ENCODE assay signal across 9 mouse cellular contexts in the genomic region with DNA sequence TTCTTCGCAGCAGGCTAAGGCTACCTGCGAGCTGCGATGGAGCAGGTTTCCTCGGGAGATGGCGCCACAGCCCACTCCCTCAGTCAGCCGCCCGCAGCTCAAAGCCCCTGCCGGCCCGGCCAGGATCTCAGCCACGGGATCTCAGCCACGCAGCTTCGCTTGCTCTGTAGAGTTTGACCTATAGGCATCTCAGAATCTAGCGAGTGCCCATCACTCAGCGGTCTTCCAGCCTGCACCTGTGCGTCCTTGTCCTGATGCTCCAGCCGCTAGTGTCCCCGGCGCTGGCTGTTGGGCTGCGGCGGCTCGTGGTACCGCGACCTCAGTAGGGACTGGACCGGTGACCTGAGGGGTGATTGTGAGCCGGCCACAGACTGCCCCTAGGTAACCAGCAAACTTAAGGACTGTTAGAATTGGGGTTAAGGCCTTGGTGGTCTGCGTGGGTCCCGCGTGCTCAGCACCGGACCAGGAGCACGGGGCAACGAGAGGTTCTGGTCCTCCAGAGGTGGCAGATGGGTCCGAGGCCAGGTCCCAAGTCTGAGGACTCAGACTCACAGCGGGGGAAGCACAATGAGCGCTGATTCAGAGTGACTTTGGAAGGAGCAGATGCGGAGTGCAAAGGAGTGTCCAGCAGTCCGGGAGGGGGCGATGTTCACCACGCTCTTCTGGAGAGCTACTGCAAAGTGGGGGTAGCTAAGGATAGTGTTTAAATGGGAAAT. TPM values are rescaled to one million over a fixed set of nuclear protein-coding genes. Genes with fewer than 3 reads are reported as not detected.
DNase-seq lines count a peak whose midpoint lies in the region; ATAC-seq and TF ChIP-seq lines count a peak whose summit lies in the region.
"Had no signal": no experiment of that assay in that cellular context is flagged by ENCODE, and none has a peak within 500 bp of the region (broad histone marks: within the 10 kb centered on the region; RNA-seq: fewer than 3 reads in every experiment).

No protein-coding gene starts in this region.

- peak; percentile 66 for TF ChIP-seq CTCF in brain, embryonic 14.5 days (IDR thresholded peaks at IDR 0.05; ENCODE audit: borderline replicate concordance, extremely low read depth, insufficient read depth, insufficient read length)

- H3K27me3 ChIP-seq in hindbrain, embryonic 13.5 days, result peaks cover 96% of the 10 kb centered on the region
- peaks cover 90% of the 10 kb centered on the region for H3K27me3 ChIP-seq in liver, embryonic 13.5 days

- intact Hi-C loops in left cerebral cortex, postnatal 36 days (cut with DNase I), result loop anchor here (5.0 to 10.0 kb wide), 2 partner anchors 306 to 514 kb away; a partner anchor contains a TSS

- H3K4me3 ChIP-seq in ES-E14 (ENCODE audit: insufficient read depth in 1 of 2, low read depth in 1 of 2, low read length in 2 of 2, poor library complexity in 1 of 2, severe bottlenecking in 1 of 2), result peak overlapping the region; percentile 58
- peak overlapping the region; percentile 37 for H3K4me3 ChIP-seq in hindbrain, embryonic 13.5 days
- peak overlapping the region; percentile 21; the same call in 1 of the 2 replicates for H3K4me3 ChIP-seq in liver, embryonic 13.5 days (replicated peaks)

- in situ Hi-C loops in ES-E14 (cut with MboI; ENCODE audit: low sequenced_read_pairs in 2 of 2, unreplicated experiment in 2 of 2), result loop anchor here (5.0 to 25.0 kb wide), 3 partner anchors 506 to 1531 kb away; a partner anchor contains a TSS

- no peak overlapping the region for H3K27ac ChIP-seq in ES-E14 (ENCODE audit: insufficient read depth, low read depth, low read length, poor library complexity, severe bottlenecking)
- no peak overlapping the region for H3K27ac ChIP-seq in hindbrain, embryonic 13.5 days
- H3K27ac ChIP-seq in liver, embryonic 13.5 days, result no peak overlapping the region

- peak; percentile 76 for ATAC-seq in hindbrain, embryonic 13.5 days (ENCODE audit: low FRiP score)
- ATAC-seq in liver, embryonic 13.5 days (ENCODE audit: low read depth), result no peak
- no peak for ATAC-seq in frontal cortex, adult (ENCODE audit: low TSS enrichment)

- WGBS in hindbrain, embryonic 13.5 days, result 1% methylated on average over 38 of the region's 38 CpGs
- 3% methylated on average over 38 of the region's 38 CpGs for whole genome bisulfite sequencing in liver, embryonic 13.5 days (ENCODE audit: insufficient replicate concordance)

- H3K4me1 ChIP-seq in ES-E14 (ENCODE audit: control insufficient read depth in 2 of 2, insufficient read depth in 2 of 2, low read length in 2 of 2, poor library complexity in 1 of 2), result no peaks in the 10 kb centered on the region
- peaks cover 7% of the 10 kb centered on the region for H3K4me1 ChIP-seq in hindbrain, embryonic 13.5 days (replicated peaks)
- H3K4me1 ChIP-seq in liver, embryonic 13.5 days (replicated peaks), result no peaks in the 10 kb centered on the region

- no peak for DNase-seq in ES-E14 (ENCODE audit: low read depth, low spot score)
- DNase-seq in brain, embryonic 14.5 days (ENCODE audit: low read depth), result peak; percentile 58
- no peak for DNase-seq in liver, embryonic 13.5 days
- DNase-seq in retina, embryonic 14.5 days (ENCODE audit: low spot score), result peak; percentile 71
- DNase-seq in left cerebral cortex, postnatal 36 days (ENCODE audit: low spot score in 2 of 2), result no peak
- no peak for DNase-seq in layer of hippocampus, adult 9-11 months

- no peak for TF ChIP-seq POLR2A in brain, embryonic 14.5 days (IDR thresholded peaks at IDR 0.05; ENCODE audit: borderline replicate concordance, extremely low read depth, insufficient read depth, insufficient read length, poor library complexity, severe bottlenecking)

- no peaks in the 10 kb centered on the region for H3K9me3 ChIP-seq in ES-E14 (ENCODE audit: control insufficient read depth, insufficient read depth, low read depth, low read length)
- H3K9me3 ChIP-seq in hindbrain, embryonic 13.5 days, result no peaks in the 10 kb centered on the region
- H3K9me3 ChIP-seq in liver, embryonic 13.5 days (replicated peaks), result no peaks in the 10 kb centered on the region

- 0 out of 2 replicates have a peak overlapping the region, but pooled peaks have one; percentile 2 for H3K9ac ChIP-seq in ES-E14 (ENCODE audit: insufficient read depth, low read depth, low read length, poor library complexity, severe bottlenecking)
- H3K9ac ChIP-seq in hindbrain, embryonic 13.5 days, result peak overlapping the region; percentile 61; the same call in 1 of the 2 replicates
- no peak overlapping the region for H3K9ac ChIP-seq in liver, embryonic 13.5 days

- H3K4me2 ChIP-seq in hindbrain, embryonic 13.5 days, result peak overlapping the region; percentile 64
- peak overlapping the region; percentile 15 for H3K4me2 ChIP-seq in liver, embryonic 13.5 days

- H3K36me3 ChIP-seq in ES-E14 (ENCODE audit: control insufficient read depth, insufficient read depth, low read length, poor library complexity, severe bottlenecking), result no peaks in the 10 kb centered on the region
- H3K36me3 ChIP-seq in hindbrain, embryonic 13.5 days, result no peaks in the 10 kb centered on the region
- no peaks in the 10 kb centered on the region for H3K36me3 ChIP-seq in liver, embryonic 13.5 days

TF ChIP-seq in ES-E14, 5 proteins besides CTCF, POLR2A, EP300 and RAD21:
- TF ChIP-seq ZC3H11A (IDR thresholded peaks at IDR 0.05; ENCODE audit: borderline replicate concordance, low read depth, low read length) (peak; percentile 59; the same call in 1 of the 2 replicates), MAFK (IDR thresholded peaks at IDR 0.05; ENCODE audit: insufficient read depth, low read depth, low read length) (no peak)
TF ChIP-seq in ES-E14: peak in this region for 1.

RNA-seq across cellular contexts. Expression of a gene that starts 10.3 kb away (rescaled TPM):
- total RNA-seq in ES-E14 (2012; rRNA removed), result 0.11 and 0.22 TPM in 2 replicates
- polyA plus RNA-seq in brain, embryonic 14.5 days (2012; rRNA removed), result 0.05 and 0.10 TPM in 2 replicates
- polyA plus RNA-seq in hindbrain, embryonic 13.5 days (2015; fragmentation: Nextera tagmentation; extraction: Ambion mirVana), result 0.05 and 0.23 TPM in 2 replicates
- 0.24 and 0.30 TPM in 2 replicates for polyA plus RNA-seq in liver, embryonic 13.5 days (2015; fragmentation: Nextera tagmentation; extraction: Ambion mirVana)
- total RNA-seq in left cerebral cortex, postnatal 36 days (2021), result not detected
- total RNA-seq: neutrophil, adult 5-6 weeks had no signal

Comparison
In these comparisons a context has a peak if more than half of its experiments do, and no peak if none do; other contexts are left out.
1. DNase-seq: peak in brain, embryonic 14.5 days (single experiment) and retina, embryonic 14.5 days (single experiment); none in ES-E14 (single experiment), liver, embryonic 13.5 days (single experiment), left cerebral cortex, postnatal 36 days (0 of 2) and layer of hippocampus, adult 9-11 months (single experiment).
2. Peak in every context shown above with its lines, with median percentiles within 50 percentile points of each other: H3K4me3 ChIP-seq.